Mouse (Mus musculus) splenic B cell, adult 2 months (primary cell): ENCODE measurements around the gene Cdk5r1.

Experiments
- DNase-seq: peaks from one replicate; pipeline ENCODE4 v3.0.0-alpha.2; 2011; ENCODE audit warnings: low read depth, low spot score
- H3K27me3 ChIP-seq: 2 replicates; pipeline ENCODE4 v1.6.1; 2012; ENCODE audit warnings: mild to moderate bottlenecking, low read length, moderate library complexity, mixed read lengths; ENCODE audit not compliant: control insufficient read depth, poor library complexity, insufficient read depth, severe bottlenecking
- H3K36me3 ChIP-seq: 2 replicates; pipeline ENCODE4 v1.6.1; 2012; ENCODE audit warnings: mild to moderate bottlenecking, low read length, moderate library complexity, mixed read lengths; ENCODE audit not compliant: control insufficient read depth, poor library complexity, insufficient read depth, severe bottlenecking

The Cdk5r1 gene

GRCm38 (mm10) chr11:80529149-80529548 lies 52.3 kb downstream of the Cdk5r1 start:
- Histone ChIP-seq H3K27me3 (no peaks in the 10 kb centered on the region), H3K36me3 (no peaks in the 10 kb centered on the region)
- DNase-seq, result no peak
